Mouse (Mus musculus): ENCODE measurements around the gene Dnal1. TPM values are rescaled to one million over a fixed set of nuclear protein-coding genes. Genes with fewer than 3 reads are reported as not detected.

Gene Dnal1
- polyA plus RNA-seq, 1 experiment from 2014 or later: 7.5 TPM

DNA sequence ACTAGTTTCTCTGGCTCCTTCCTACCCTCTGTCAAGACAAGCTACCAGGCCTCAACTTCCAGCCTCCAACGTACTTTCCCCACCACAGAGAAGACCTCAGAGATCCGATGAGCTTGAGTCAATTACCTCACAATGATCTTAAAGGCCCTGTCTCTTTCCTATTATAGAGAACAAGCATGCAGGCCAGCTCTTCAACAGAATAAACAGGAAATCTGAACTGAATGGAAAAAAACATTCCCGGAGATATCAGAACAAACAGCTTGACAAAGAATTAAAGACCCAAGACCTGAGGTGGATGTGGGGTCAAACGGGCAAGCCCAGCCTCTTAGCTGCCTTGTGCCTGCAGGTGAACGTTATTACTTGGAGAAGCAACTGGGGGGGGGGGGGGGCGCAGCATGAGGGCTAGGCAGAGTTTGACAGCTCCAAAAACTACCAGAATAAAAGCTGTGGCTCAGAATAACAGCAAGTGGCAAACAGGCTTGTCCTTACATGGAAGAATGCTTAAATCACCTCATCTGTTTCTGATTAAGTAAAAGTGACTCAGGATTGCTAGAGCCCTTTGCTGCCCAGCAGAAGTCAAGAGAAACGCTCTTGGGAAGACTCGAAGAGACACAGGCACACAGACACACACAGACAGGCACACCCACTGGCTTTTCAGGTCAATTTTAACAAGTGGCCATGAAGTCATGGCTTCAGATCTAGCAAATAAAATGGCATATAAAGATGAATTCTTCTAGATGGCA, 51.6 kb downstream of the Dnal1 start:
- H3K4me2 ChIP-seq (replicated peaks): no peak overlapping the region

DNA sequence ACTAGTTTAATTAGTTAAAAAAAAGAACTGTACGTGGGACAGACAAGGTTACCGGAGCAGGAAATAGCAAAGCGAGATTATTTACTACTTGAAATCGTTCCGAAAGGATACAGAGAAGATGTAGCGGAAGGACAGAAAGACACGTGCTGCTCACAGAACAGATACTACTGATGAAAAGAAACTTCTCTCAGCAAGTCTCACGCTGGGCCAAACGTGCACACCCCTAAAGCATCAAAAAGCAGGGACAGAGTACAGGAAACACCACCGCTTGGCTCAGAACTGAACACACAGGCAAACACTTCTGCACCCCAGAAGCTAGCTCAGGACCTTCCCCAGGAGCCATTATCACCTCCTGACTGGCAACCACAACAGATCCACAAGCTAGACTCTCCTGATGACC, 56.4 kb downstream of the Dnal1 start:
- 93% methylated on average over 10 of the region's 10 CpGs for WGBS
- H3K4me1 ChIP-seq: peaks cover 25% of the 10 kb centered on the region
- H3K9ac ChIP-seq: no peak overlapping the region
- no peak for ATAC-seq (ENCODE audit: insufficient number of reproducible peaks, insufficient read depth, low FRiP score, low TSS enrichment)
- H3K27ac ChIP-seq: no peak overlapping the region
- peaks cover 37% of the 10 kb centered on the region for H3K36me3 ChIP-seq
- no peaks in the 10 kb centered on the region for H3K9me3 ChIP-seq
- no peak overlapping the region for H3K4me3 ChIP-seq
- H3K27me3 ChIP-seq: no peaks in the 10 kb centered on the region
- H3K4me2 ChIP-seq (replicated peaks): no peak overlapping the region

More for the DNA sequence above, 51.6 kb downstream of the Dnal1 start:
- no peaks in the 10 kb centered on the region for H3K27me3 ChIP-seq
- peaks cover 26% of the 10 kb centered on the region for H3K36me3 ChIP-seq
- peak overlapping the region; percentile 32; the same call in 1 of the 2 replicates for H3K27ac ChIP-seq
- 25% methylated on average over 8 of the region's 8 CpGs for WGBS
- H3K4me3 ChIP-seq: no peak overlapping the region
- peaks cover 16% of the 10 kb centered on the region for H3K4me1 ChIP-seq
- H3K9me3 ChIP-seq: no peaks in the 10 kb centered on the region
- no peak overlapping the region for H3K9ac ChIP-seq
- no peak for ATAC-seq (ENCODE audit: insufficient number of reproducible peaks, insufficient read depth, low FRiP score, low TSS enrichment)

DNA sequence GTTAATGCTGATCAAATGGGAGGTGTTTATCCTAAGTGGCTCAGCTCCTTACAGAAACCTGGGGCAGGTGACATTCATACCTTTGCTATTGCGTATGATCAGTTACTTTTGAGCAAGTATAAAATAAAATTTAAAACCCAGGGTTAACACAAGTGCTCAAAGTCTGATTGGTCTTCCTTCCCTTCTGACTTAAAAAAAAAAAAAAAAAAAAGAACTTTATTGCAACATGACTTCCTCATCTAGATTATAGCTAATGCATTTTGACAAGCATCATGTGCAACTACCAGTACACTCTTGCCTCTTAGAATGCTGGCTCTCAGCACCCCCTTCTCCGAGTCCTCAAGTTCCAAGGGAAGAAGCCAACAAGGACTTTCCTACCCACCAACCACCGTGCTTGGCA, 58.0 kb downstream of the Dnal1 start:
- no peaks in the 10 kb centered on the region for H3K9me3 ChIP-seq
- H3K4me2 ChIP-seq (replicated peaks): no peak overlapping the region
- no peak overlapping the region for H3K27ac ChIP-seq
- H3K4me3 ChIP-seq: no peak overlapping the region
- H3K4me1 ChIP-seq: peaks cover 30% of the 10 kb centered on the region
- no peak overlapping the region for H3K9ac ChIP-seq
- peaks cover 37% of the 10 kb centered on the region for H3K36me3 ChIP-seq
- 98% methylated on average over 3 of the region's 3 CpGs for WGBS
- no peak for ATAC-seq (ENCODE audit: insufficient number of reproducible peaks, insufficient read depth, low FRiP score, low TSS enrichment)
- H3K27me3 ChIP-seq: no peaks in the 10 kb centered on the region

GRCm38 (mm10) chr12:84172862-84173261, 58.7 kb downstream of the Dnal1 start:
- Histone ChIP-seq H3K9me3 (no peaks in the 10 kb centered on the region), H3K4me2 (replicated peaks) (no peak overlapping the region), H3K27me3 (no peaks in the 10 kb centered on the region), H3K9ac (no peak overlapping the region), H3K4me1 (peaks cover 36% of the 10 kb centered on the region), H3K4me3 (no peak overlapping the region), H3K27ac (no peak overlapping the region), H3K36me3 (peaks cover 34% of the 10 kb centered on the region)
- 93% methylated on average over 17 of the region's 17 CpGs for WGBS
- ATAC-seq (ENCODE audit: insufficient number of reproducible peaks, insufficient read depth, low FRiP score, low TSS enrichment): no peak

DNA sequence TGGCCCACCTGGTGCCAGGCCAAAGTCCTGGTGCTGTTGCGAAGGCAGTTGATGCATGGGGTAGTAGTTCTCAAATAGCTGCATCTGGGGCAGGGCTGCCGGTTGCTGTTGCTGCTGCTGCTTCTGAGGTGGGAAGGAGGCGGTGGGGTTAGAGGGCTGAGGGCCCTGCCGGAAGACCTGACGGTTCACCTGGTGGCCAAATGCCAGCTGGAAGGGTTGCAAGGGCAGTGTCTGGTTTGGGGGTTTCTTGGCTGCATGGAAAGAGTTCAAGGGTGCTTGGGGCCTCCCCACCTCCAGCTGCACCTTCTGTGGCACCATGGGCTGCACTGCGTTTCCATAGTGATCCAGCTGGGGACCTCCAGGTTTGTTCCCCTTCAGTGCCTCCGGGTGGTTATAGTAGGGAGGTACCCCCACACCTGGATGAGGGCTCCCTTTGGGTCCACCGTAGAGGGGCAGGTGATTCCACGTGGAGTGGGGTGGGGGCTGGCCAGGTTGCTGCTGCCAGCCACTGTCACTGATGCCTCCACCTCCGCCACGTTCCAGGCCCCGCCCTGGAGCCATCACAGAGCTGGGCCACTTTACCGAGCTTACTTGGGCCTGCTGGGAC, 59.2 kb downstream of the Dnal1 start:
- no peak overlapping the region for H3K4me2 ChIP-seq (replicated peaks)
- H3K4me1 ChIP-seq: peaks cover 38% of the 10 kb centered on the region
- no peak overlapping the region for H3K27ac ChIP-seq
- no peak for ATAC-seq (ENCODE audit: insufficient number of reproducible peaks, insufficient read depth, low FRiP score, low TSS enrichment)
- H3K36me3 ChIP-seq: peaks cover 34% of the 10 kb centered on the region
- H3K27me3 ChIP-seq: no peaks in the 10 kb centered on the region
- no peak overlapping the region for H3K9ac ChIP-seq
- 91% methylated on average over 13 of the region's 13 CpGs for WGBS
- H3K4me3 ChIP-seq: no peak overlapping the region
- no peaks in the 10 kb centered on the region for H3K9me3 ChIP-seq

DNA sequence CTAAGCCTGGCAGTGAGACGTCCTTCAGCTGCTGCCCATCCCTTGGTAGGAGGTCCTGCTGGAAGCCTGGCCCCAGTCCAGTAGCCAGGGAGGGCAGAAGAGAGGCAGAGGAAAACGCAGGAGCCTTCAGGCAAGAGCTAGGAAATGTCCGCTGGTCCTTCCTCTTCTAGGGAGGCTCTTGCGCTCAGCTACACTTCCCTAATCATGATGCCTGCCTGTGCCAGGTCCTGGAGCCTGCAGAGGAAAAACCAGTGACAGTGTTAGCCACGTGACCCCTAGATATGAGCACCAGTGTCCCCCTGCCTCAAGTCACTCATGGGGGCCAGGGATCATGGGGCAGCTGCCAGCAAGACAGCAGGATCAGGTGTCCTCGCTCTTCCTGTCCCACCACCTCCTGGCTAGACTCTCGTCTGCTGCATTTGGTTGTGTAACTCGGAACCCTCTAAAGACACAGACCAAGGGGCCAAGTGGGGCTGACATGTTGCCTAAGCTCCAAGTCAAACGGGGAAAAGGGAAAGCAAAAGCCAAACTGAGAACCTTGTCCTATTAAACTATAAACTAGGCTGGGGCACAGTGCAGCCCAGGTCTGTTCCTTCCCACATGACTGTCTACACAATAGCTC, 60.1 kb downstream of the Dnal1 start:
- peaks cover 34% of the 10 kb centered on the region for H3K36me3 ChIP-seq
- H3K4me1 ChIP-seq: peaks cover 44% of the 10 kb centered on the region
- no peak for ATAC-seq (ENCODE audit: insufficient number of reproducible peaks, insufficient read depth, low FRiP score, low TSS enrichment)
- no peak overlapping the region for H3K4me3 ChIP-seq
- H3K9me3 ChIP-seq: no peaks in the 10 kb centered on the region
- no peak overlapping the region; the same call in 1 of the 2 replicates for H3K9ac ChIP-seq
- peak overlapping the region; percentile 90; the same call in 1 of the 2 replicates for H3K27ac ChIP-seq
- no peaks in the 10 kb centered on the region for H3K27me3 ChIP-seq
- 69% methylated on average over 9 of the region's 9 CpGs for WGBS
- H3K4me2 ChIP-seq (replicated peaks): 0 out of 2 replicates have a peak overlapping the region, but pooled peaks have one; percentile 9

GRCm38 (mm10) chr12:84174871-84175270, 60.7 kb downstream of the Dnal1 start:
- no peak overlapping the region for H3K9ac ChIP-seq
- H3K27ac ChIP-seq: peak overlapping the region; percentile 90
- no peak overlapping the region for H3K4me3 ChIP-seq
- H3K27me3 ChIP-seq: no peaks in the 10 kb centered on the region
- no peak for ATAC-seq (ENCODE audit: insufficient number of reproducible peaks, insufficient read depth, low FRiP score, low TSS enrichment)
- peak overlapping the region; percentile 9; the same call in 1 of the 2 replicates for H3K4me2 ChIP-seq (replicated peaks)
- 70% methylated on average over 6 of the region's 6 CpGs for WGBS
- peaks cover 44% of the 10 kb centered on the region for H3K4me1 ChIP-seq
- H3K9me3 ChIP-seq: no peaks in the 10 kb centered on the region
- peaks cover 34% of the 10 kb centered on the region for H3K36me3 ChIP-seq

GRCm38 (mm10) chr12:84175659-84176061, 61.5 kb downstream of the Dnal1 start:
- H3K9me3 ChIP-seq: no peaks in the 10 kb centered on the region
- peak; percentile 67 for ATAC-seq (ENCODE audit: insufficient number of reproducible peaks, insufficient read depth, low FRiP score, low TSS enrichment)
- WGBS: under 1% methylated on average over 20 of the region's 20 CpGs
- H3K4me1 ChIP-seq: peaks cover 52% of the 10 kb centered on the region
- H3K27ac ChIP-seq: peak overlapping the region; percentile 90
- H3K27me3 ChIP-seq: no peaks in the 10 kb centered on the region
- peak overlapping the region; percentile 57 for H3K4me2 ChIP-seq (replicated peaks)
- H3K9ac ChIP-seq: peak overlapping the region; percentile 68
- peaks cover 30% of the 10 kb centered on the region for H3K36me3 ChIP-seq
- peak overlapping the region; percentile 46 for H3K4me3 ChIP-seq

DNA sequence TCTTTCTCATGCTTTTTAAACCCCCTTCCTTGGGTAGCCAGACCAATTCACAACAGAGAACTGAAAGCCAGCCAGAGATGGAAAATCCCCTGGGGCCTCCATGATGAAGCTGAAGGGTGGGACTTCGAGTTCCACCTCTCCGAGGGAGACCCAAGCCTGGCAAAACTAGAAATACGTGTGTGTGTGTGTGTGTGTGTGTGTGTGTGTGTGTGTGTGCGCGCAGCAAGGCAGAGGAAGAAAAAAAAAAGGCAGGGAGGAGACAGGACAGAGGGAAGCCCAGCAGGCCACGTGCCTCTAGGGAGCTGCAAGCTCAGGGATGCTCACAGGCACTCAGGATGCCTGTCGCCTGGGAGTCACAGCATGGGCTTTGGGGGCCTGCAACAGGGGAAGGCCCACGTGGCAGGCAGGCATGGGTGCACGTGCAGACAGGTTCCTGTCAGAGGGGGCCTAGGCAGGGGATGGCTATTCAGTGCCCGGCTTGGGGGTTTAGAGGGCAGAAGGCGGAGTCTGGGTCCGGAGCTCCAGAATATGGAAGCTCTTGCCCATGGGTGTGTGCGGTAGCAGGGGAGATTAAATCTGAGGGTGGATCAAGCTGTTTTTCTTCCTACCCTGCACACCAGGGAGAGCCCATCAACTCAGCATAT, 62.1 kb downstream of the Dnal1 start:
- no peak for ATAC-seq (ENCODE audit: insufficient number of reproducible peaks, insufficient read depth, low FRiP score, low TSS enrichment)
- H3K9ac ChIP-seq: peak overlapping the region; percentile 68
- H3K9me3 ChIP-seq: no peaks in the 10 kb centered on the region
- peak overlapping the region; percentile 46 for H3K4me3 ChIP-seq
- H3K36me3 ChIP-seq: peaks cover 25% of the 10 kb centered on the region
- WGBS: 5% methylated on average over 13 of the region's 13 CpGs
- H3K27me3 ChIP-seq: no peaks in the 10 kb centered on the region
- H3K27ac ChIP-seq: peak overlapping the region; percentile 90
- peaks cover 58% of the 10 kb centered on the region for H3K4me1 ChIP-seq
- peak overlapping the region; percentile 57 for H3K4me2 ChIP-seq (replicated peaks)

DNA sequence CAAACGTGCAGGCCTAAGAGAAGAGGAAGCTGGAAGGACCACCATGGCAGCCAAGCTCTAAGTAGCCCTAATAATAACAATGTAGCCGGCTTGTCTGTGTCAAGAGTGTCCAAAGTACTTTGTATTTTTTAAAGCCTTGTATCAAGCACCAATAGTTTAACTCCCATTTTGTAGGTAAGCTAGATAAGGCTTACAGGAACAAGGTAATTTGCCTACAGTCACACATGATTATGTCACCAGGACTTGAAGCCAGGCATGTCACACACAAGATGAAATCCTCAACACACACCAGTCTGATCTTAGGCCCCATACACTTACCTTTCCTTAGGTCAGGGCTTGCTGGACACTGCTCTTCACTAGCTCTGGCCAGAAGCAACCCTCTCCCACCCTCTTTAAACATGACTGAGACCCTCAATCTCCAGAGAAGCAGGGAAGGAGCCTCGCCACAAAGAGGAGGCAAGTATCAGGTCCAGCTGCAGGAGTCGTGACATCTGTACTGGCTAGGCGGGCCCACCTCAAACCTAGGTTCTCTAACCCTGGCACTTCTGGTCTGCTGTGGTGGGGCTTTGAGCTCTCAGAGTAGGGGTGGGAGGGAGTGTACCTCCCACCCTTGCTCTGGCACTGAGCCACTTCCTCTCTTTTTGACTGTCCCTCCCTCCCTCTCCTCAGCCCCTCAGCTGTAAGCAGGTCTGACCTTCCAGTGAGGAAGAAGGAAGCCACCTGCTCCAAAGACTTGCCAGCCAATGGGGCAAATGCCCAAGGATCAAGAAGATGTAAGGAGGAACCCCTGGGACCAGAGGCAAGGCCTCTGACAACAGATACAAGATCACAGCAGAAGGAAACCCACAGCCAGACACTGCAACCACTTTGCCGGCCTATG, 63.0 kb downstream of the Dnal1 start:
- H3K36me3 ChIP-seq: peaks cover 18% of the 10 kb centered on the region
- no peak overlapping the region for H3K4me3 ChIP-seq
- H3K4me2 ChIP-seq (replicated peaks): peak overlapping the region; percentile 57
- no peaks in the 10 kb centered on the region for H3K27me3 ChIP-seq
- H3K4me1 ChIP-seq: peaks cover 66% of the 10 kb centered on the region
- peak overlapping the region; percentile 90 for H3K27ac ChIP-seq
- no peak for ATAC-seq (ENCODE audit: insufficient number of reproducible peaks, insufficient read depth, low FRiP score, low TSS enrichment)
- WGBS: 38% methylated on average over 6 of the region's 6 CpGs
- H3K9me3 ChIP-seq: no peaks in the 10 kb centered on the region
- H3K9ac ChIP-seq: no peak overlapping the region

- no peak overlapping the region for H3K4me2 ChIP-seq (replicated peaks)
- no peak overlapping the region for H3K9ac ChIP-seq
- no peak for ATAC-seq (ENCODE audit: insufficient number of reproducible peaks, insufficient read depth, low FRiP score, low TSS enrichment)
- no peaks in the 10 kb centered on the region for H3K27me3 ChIP-seq
- peaks cover 10% of the 10 kb centered on the region for H3K36me3 ChIP-seq
- 46% methylated on average over 1 of the region's 1 CpGs for WGBS
- no peak overlapping the region for H3K4me3 ChIP-seq
- H3K9me3 ChIP-seq: no peaks in the 10 kb centered on the region
- H3K4me1 ChIP-seq: peaks cover 66% of the 10 kb centered on the region
- H3K27ac ChIP-seq: no peak overlapping the region
These were observed 63.9 kb downstream of the Dnal1 start for GRCm38 (mm10) chr12:84178052-84178451.

Measured in embryonic facial prominence, embryonic 12.5 days (tissue).